Mouse (Mus musculus) frontal cortex, adult 2 months (tissue): ENCODE measurements around the gene Fam25c. TPM values are rescaled to one million over a fixed set of nuclear protein-coding genes. Genes with fewer than 3 reads are reported as not detected.

Source experiments
- DNase-seq, 2 experiments: peaks; one replicate each; pipeline ENCODE4 v3.0.0; 2022; ENCODE audit warnings: low spot score in 1 of 2; ENCODE audit errors: extremely low spot score in 1 of 2
- polyA plus RNA-seq: library from polyadenylated mRNA; depleted of rRNA; stranded (reverse); fragments of >200 nt; gene quantifications from 2 replicates; pipeline ENCODE4 v1.2.3, GENCODE M21; 2012; rRNA removed

The Fam25c gene
- not detected in 2 replicates for polyA plus RNA-seq

DNA sequence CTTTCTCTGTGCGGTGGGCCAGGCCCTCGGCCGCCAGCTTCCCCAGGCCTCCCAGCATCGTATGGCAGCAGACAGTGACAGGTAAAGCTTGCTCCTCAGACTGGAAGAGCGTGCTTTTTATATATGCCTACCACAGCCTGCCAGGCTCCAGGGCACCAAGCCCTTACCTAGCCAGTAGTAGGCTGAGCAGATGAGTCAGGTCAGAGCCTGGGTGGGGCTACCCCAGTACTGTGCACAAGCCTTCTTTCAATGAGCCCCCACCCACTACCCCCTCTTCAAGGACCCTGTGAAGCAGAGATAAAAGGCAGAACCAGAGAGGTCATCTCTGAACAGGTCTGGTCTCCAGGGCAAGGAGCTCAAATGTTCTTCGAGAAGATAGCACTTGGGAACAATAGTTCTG lies at the start of gene Fam25c:
TSS of gene Fam25c (minus strand) at position 133 of the 400 bp plus-strand sequence.
- DNase-seq: no peak

DNA sequence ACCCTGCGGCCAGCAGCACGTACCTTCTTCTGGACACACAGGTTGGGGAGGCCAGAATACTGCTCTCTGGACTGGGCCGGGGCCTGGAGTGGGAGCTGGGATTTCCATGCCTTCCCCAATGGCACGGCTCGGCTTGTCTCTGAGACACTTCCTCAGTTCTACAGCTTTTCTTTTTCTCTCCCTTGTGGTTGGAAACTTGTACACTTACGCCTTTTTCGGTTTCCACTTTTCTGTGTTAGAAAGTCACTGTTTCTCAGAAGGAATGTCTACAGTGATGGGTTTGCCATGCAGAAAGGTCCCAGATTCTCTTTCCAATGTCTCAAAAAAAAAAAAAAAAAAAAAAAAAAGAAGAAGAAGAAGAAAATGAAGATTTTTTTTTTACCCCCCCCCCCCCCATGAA lies 48.2 kb upstream of the Fam25c start:
- no peak for DNase-seq

DNA sequence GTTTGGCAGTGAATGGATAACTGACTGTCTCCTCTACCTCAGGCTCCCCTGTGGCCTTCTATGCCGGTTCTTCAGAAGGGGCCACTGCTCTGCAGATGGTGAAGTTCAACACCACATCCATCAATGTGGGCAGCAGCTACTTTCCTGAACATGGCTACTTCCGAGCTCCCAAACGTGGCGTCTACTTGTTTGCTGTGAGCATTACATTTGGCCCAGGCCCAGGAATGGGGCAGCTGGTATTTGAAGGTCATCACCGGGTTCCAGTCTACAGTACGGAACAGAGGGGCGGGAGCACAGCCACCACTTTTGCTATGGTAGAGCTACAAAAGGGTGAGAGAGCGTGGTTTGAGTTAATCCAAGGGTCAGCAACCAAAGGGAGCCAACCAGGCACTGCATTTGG lies 47.6 kb upstream of the Fam25c start:
- DNase-seq: no peak

DNA sequence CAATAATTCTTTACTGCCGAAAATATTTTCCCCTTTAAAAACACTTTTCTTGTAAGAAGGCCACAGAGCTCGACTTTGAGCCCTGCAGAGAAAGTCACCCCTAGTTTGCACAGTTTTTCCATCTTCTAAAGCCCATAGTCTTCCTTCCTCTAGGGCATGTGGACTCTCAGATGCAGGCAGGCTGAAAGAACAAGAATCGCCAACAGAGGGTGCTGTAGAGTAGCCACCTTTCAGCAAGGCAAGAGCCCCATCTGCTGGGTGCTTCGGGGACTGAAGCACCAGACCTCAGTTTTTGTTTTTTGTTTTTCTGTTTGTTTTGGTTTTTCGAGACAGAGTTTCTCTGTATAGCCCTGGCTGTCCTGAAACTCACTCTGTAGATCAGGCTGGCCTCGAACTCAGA lies 45.9 kb upstream of the Fam25c start:
- DNase-seq: peak; percentile 21 to 87

DNA sequence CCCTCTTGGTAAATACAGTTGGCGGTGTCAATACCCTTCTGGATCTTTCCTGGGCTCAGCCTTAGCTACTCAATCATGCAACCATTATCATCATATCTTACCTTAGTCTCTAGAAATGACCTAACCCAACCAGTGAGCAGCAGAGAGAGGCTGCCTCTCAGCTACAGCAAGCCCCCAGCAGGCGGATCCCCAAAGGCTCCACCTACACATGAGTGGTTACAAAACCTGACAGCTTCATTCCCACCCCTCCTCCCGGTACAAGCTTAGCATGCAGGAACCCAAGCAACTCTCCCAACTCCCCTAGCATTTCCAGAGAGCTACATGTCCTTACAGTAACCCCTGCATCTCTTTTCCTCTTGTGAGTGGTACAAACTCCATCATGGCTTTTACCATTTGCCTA lies 44.8 kb upstream of the Fam25c start:
- DNase-seq: no peak

DNA sequence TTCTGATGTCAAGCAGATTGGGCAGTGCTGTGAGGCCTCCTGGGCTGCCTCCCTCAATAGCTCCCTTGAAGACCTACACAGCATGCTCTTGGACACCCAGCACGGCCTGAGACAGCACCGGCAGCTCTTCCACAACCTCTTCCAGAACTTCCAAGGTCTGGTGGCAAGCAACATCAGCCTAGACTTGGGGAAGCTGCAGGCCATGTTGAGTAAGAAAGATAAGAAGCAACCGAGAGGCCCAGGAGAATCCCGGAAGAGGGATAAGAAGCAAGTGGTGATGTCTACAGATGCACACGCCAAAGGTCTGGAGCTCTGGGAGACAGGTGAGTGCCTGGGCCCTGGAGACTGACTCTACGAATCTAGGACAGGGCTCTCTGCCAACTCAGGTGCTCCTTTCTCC lies 44.1 kb upstream of the Fam25c start:
- no peak for DNase-seq

DNA sequence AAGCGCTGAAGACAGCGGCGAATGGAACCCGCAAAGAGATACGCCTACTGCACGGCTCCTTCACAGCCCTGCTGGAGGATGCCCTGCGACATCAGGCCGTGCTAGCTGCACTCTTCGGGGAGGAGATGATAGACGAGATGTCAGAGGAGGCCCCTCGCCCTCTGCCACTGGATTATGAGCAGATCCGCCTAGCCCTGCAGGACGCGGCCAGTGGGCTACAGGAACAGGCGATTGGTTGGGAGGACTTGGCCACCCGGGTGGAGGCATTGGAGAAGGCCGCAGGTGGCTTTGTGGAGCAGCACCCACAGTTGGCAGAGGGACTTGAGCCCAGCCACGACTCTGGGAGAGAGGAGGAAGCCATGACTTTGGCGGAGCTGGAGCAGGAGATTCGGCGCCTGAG lies 43.7 kb upstream of the Fam25c start:
- no peak for DNase-seq

DNA sequence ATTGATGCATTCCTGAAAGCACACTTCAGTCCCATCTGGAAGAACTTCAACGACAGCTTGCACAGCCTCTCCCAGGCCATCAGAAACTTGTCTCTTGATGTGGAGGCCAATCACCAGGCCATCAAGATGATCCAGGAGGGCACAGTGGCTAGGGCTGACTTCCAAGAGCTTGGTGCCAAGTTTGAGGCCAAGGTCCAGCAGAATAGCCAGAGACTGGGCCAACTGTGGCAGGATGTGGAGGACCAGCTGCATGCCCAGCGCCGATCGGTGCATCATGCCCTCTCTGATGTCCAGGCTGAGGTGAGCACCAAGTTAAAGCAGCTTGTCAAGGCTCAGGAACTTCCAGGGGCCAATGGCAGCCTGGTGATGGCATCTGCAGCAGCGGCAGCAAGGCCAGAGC lies 42.6 kb upstream of the Fam25c start:
- no peak for DNase-seq

DNA sequence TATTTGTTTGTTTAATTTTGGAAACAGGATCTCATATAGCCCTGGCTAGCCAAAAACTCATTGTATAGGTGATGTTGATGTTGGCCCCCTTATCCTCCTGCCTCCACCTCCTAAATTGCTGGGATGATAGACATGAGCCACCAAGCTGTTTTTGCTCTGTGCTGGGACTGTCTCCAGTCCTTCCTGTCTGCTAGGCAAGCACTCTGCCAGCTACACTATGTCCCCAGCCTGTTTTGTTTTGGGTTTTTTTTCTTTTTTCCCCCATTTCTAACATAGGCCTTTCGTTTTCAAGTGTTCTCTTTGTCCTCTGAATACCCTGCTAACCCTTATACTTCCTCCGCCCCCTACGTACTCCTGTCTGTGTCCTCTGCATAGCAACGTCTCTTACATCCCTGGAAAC lies 38.1 kb upstream of the Fam25c start:
- DNase-seq: no peak

DNA sequence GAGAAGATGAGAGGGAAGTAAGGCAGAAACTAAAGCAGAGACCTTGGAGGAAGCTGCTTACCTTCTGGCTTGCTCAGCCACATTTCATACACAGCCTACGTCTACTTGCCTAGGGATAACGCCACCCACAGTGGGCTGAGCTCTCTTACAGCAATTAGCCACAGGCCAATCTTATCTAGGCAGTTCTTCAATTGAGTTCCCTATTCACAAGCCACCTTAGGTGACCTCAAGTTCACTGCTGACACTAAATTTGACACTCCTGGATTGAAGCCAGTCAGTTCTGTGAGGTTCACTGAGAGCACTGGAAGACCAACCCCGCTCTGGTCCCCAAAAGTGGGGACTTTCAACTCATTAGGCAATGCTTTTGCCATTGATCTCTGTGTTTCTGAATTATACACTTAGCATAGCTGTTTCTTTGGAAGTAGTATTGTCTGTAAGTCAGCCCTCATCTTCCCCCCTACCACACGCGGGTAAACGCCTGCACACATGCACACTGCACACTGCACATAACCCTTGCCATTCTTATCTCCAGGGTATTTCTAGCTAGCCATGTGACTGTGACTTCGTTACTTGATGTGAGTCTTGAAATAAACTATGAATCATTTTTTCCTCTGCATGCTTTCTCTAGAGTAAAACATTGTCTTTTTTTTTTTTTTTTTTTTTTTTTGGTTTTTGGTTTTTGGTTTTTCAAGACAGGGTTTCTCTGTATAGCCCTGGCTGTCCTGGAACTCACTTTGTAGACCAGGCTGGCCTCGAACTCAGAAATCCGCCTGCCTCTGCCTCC lies 27.9 kb upstream of the Fam25c start:
- DNase-seq: no peak

DNA sequence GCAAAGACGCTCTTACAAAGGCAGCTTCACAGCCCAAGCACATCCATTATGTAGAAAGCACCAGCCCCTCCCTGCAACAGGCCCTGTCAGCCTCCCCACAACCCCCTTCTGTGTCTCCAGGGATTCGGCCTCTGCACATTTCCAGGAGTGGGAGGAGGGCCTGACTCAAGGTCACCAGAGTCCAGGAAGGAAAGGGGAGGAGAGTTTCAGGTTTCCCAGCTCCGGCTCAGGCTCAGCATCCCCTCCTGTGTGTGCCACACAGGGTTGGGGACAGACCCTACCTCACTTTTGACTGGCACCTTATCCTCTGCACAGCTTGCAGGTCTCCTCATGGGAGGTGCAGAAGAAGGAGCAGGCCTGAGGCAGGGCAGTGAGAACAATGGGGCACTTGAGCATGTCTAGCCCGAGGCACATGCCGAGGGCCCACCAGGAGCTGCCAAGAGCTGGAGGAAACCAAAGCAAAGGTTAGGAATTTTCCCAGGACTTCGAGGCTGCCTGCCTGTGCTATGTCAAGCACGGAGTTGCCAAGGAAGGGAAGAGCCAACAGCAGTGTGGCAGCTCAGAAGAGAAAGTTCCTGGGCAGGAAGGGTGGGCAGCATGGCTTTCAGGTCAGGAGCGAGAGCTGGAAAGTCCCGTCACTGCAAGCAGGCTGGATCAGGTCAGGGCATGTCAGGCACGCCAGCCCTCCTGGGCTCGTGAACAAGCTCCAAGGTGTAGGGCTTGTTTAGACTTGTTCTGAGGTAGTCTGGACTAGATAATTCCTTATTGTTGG lies 23.5 kb upstream of the Fam25c start:
- no peak for DNase-seq

DNA sequence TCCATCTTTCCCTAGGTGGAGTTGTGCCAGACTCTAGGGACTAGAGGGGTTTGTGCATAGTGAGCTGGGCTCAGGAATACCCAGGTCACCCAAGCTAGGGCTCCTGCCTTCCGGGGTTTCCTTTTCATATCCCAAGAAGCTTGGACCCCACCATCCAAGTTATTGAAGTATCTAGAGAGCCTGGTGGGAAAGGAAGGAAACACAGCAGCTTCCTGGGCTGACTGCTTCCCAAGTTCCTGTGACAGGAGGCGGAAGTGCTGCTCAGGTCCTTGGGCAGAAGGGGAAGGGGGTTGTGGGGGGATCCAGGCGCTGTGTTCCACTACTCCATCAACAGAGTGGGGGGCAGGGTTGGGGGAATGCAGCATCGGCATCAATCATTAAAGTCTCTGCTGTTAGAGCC lies 21.9 kb upstream of the Fam25c start:
- DNase-seq: no peak

DNA sequence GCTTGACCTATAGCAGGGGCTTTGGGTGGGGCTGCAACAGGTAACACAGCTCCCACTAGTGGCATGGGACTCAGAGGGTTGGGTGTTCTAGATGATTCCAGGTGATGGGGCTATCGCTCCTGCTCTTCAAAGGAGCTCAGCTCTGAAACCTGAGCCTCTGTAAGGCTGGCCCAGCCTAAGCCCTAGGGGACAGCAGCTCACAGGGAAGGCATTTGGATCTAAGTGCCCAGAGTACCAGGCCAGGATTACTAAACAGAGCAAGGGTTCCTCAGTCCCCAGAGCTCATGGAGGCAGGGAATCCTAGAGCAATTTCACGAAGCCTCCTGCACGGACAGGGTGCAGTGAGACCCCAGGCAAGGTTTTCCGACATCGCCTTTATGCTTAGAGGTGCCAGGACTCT lies 20.7 kb upstream of the Fam25c start:
- no peak for DNase-seq

DNA sequence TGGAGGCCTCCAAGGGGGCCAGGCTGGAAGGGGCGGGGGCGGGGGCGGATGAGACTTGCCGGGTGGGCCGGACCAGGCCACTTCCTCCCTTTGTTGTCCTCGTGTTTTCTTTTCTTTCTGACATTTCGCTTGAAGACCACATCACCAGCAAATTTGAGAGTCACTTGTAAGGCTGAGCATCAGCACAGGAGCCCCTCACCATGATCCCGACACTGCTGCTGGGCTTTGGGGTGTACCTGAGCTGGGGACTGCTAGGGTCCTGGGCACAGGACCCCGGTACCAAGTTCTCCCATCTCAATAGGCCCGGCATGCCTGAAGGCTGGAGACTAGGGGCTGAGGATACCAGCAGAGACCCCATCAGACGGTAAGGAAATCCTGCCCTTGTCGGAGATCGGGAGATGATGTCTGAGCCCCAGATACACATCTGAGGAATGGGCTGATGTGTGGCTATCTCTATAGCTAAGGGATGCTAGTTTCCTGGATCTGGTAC lies 20.2 kb upstream of the Fam25c start, which contains the start of gene Mmrn2:
TSS of gene Mmrn2 (plus strand) at position 51 of the 490 bp plus-strand sequence.
- no peak for DNase-seq

DNA sequence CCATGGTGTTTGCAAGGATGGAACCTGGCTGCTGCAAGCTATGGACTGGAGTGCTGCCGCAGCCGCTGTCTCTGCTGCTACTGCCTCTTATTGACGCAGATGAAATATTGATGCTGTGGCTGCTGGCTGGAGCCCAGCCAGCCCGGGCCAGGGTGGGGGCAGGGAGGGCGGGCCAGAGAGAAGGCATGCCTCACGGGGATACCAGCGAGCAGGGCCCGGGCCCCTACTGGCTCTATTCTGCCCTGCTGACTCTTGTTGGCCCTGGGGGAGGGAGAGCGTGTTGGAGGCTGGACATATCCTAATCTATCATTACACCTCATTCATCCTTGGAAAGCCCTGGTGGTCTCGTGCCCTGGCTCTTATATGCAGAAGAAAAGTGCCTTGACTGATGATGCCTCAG lies 19.3 kb upstream of the Fam25c start, which contains the start of gene Sncg:
TSS of gene Sncg (minus strand) at position 213 of the 400 bp plus-strand sequence.
- no peak for DNase-seq

DNA sequence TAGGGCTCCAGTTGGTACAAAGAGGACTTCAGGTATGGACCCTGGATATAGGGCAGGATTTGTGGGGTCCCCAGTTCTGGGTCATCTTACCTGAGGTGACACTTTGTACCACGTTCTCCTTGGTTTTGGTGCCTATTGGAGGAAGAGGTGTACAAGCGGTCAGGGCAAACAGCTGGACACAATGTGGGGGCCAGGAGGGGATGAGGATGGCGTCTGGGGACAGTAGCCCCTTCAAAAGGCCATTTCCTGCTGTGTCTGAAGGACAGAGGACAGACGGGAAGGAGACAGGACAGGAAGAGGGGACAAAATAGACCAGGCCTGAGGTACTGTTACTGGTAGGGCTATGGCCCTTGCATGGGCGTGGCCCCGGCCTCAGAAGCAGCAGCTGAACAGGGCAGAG lies 18.3 kb upstream of the Fam25c start:
- DNase-seq: no peak

DNA sequence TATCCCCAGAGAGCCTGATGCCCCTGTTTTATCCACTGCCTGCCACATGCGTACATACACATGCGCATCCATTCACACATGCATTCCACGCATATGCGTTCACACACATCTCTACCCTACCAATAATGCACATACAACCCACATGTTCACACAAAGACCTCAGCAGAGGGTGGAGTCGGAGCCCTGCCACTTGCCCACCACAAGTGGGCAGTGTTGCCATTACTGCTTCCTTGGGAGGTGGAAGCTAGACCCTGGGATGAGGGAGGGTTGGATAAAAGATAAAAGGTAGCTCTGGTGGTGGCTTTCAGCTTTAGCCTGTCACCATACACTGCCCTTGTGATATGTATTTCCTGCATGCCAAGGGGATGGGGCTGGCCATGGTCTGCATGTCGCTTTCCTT lies 17.4 kb upstream of the Fam25c start:
- DNase-seq: peak in 1 of 2 experiments; percentile 67

DNA sequence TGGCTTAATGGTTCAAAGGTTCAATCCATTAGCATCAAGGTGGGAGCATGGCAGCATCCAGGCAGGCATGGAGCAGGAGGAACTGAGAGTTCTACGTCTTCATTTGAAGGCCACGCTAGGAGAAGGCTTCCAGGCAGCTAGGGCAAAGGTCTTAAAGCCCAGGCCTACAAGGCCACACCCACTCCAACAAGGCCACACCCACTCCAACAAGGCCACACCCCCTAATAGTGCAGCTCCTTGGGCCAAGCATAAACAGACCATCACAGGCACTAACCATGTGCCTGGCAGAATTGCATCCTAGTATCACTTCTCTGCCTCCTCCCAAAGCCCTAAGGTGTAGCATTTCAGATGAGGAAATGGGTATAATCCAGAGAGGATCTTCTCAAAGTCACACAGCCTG lies 16.5 kb upstream of the Fam25c start:
- no peak for DNase-seq

DNA sequence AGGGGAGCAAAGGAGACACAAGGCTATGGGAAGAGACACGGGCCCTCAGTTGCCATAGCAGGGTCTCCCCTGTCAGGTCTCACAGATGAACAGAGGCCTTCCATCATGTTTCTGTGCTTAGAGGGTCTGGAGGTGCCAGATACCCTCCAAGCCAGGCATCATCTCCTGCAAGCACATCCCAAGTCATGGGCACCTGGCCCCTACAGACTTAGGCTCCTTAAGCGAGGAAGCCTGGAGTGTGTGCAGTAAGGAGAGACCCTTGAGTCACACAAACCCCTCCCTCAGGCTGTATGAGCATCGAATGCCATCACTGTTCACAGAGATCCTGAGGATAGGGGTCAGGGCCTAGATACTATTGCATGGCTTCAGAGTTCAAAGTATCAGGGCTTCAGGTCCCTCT lies 15.7 kb upstream of the Fam25c start:
- no peak for DNase-seq

DNA sequence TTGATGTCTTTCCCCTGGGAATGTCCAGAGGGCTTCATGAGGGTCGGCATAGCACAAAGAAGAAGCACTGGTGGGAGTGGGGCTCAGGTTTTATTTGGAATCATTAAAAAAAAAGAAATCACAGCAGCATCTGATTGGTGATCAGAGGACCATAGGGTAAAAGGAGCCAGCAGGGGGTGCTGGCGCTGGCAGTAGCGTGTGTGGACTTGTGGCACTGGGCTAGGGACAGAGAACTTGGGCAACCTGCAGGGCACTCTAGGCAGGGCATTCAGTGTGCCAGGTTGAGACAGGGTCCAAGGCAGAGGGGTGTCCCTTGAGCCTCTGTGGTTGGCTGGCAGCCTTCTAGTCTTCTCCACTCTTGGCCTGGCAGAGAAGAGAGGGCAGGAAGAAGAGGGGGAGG lies 15.0 kb upstream of the Fam25c start:
- DNase-seq: no peak

DNA sequence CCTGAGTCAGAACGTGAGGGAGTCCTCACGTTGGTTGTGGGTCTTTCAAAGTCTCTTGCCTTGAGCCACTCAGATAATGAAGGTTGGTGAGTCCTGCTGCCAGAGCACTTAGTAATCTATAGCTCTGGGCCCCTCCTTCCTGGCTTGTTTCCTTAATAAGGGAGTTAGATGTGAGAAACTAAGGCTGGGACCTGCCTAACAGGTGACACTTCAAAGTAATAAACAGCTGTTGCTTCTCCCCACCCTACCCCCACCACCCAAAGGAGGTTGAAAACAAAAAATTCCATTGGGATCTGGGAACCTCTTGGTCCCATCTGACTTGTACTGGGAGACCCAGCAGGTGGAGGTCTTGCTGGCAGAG lies 9.9 kb upstream of the Fam25c start:
- DNase-seq: no peak
